Mouse (Mus musculus) ES-E14 (cell line): ENCODE data around the gene Etnk2.

Experiments
- CHD2 ChIP-seq: IDR thresholded peaks from 2 replicates; pipeline ENCODE4 v1.6.1; 2014; ENCODE audit warnings: mild to moderate bottlenecking, low read depth, low read length, inconsistent platforms
- HCFC1 ChIP-seq: IDR thresholded peaks from 2 replicates; pipeline ENCODE4 v1.6.1; 2012; ENCODE audit warnings: low read length, inconsistent platforms, borderline replicate concordance; ENCODE audit not compliant: insufficient read depth
- MAFK ChIP-seq: IDR thresholded peaks from 2 replicates; pipeline ENCODE4 v1.6.1; 2014; ENCODE audit warnings: mild to moderate bottlenecking, low read depth, low read length, inconsistent platforms; ENCODE audit not compliant: insufficient read depth
- ZC3H11A ChIP-seq: IDR thresholded peaks from 2 replicates; pipeline ENCODE4 v1.6.1; 2012; ENCODE audit warnings: low read depth, mild to moderate bottlenecking, inconsistent platforms, low read length, borderline replicate concordance
- ZNF384 ChIP-seq: IDR thresholded peaks from 2 replicates; pipeline ENCODE4 v1.6.1; 2012; ENCODE audit warnings: low read depth, low read length, inconsistent platforms

- TF ChIP-seq ZC3H11A (no peak), MAFK (no peak), ZNF384 (no peak), HCFC1 (no peak), CHD2 (no peak)
Observed at GRCm38 (mm10) chr1:133415086-133415485, 51.7 kb downstream of the Etnk2 start.
